Mouse (Mus musculus): Measurements from ENCODE around the gene Nono.

GRCm38 (mm10) chrX:101428785-101429141 lies 355 bp upstream of the Nono start:
- no peak for TF ChIP-seq CTCF (IDR thresholded peaks at IDR 0.05; ENCODE audit: low read depth)
- TF ChIP-seq EP300 (IDR thresholded peaks at IDR 0.05; ENCODE audit: low read depth): no peak

Measured in liver, postnatal 0 days (tissue).